Mouse (Mus musculus): ENCODE measurements around the gene Gsto1. TPM values are rescaled to one million over a fixed set of nuclear protein-coding genes. Genes with fewer than 3 reads are reported as not detected.

Gsto1 gene
- polyA plus RNA-seq, 1 experiment from 2014 or later, result 588 TPM

- 84% methylated on average over 3 of the region's 3 CpGs for WGBS
- ATAC-seq, result no peak
- Histone ChIP-seq H3K27ac (ENCODE audit: low read length) (no peak overlapping the region), H3K4me2 (ENCODE audit: low read depth, low read length) (no peak overlapping the region), H3K27me3 (replicated peaks; ENCODE audit: control insufficient read depth, insufficient read depth, low read length) (no peaks in the 10 kb centered on the region), H3K4me3 (ENCODE audit: low read length) (no peak overlapping the region), H3K4me1 (ENCODE audit: control insufficient read depth, insufficient read depth, low read length) (0 out of 2 replicates have a peak, but pooled peaks cover 7% of the 10 kb centered on the region), H3K9ac (ENCODE audit: low read depth, low read length) (no peak overlapping the region), H3K9me3 (ENCODE audit: control insufficient read depth, low read length) (no peaks in the 10 kb centered on the region), H3K36me3 (ENCODE audit: control insufficient read depth, insufficient read depth, low read length) (no peaks in the 10 kb centered on the region)
Measured at GRCm38 (mm10) chr19:47853053-47853452, 1.7 kb upstream of the Gsto1 start.

- peak; percentile 68 for ATAC-seq
- WGBS, result 16% methylated on average over 13 of the region's 13 CpGs
- no peak overlapping the region; the same call in 1 of the 2 replicates for H3K27ac ChIP-seq (ENCODE audit: low read length)
Measured at GRCm38 (mm10) chr19:47853951-47854795, 597 bp upstream of the Gsto1 start.

GRCm38 (mm10) chr19:47857957-47858942 lies 3.5 kb downstream of the Gsto1 start:
- no peak overlapping the region for H3K4me3 ChIP-seq (ENCODE audit: low read length)
- H3K9me3 ChIP-seq (ENCODE audit: control insufficient read depth, low read length), result no peaks in the 10 kb centered on the region
- no peak overlapping the region for H3K4me2 ChIP-seq (ENCODE audit: low read depth, low read length)
- peaks cover 6% of the 10 kb centered on the region; the same call in 1 of the 2 replicates for H3K36me3 ChIP-seq (ENCODE audit: control insufficient read depth, insufficient read depth, low read length)
- no peak overlapping the region for H3K27ac ChIP-seq (ENCODE audit: low read length)
- no peaks in the 10 kb centered on the region for H3K27me3 ChIP-seq (replicated peaks; ENCODE audit: control insufficient read depth, insufficient read depth, low read length)
- H3K4me1 ChIP-seq (ENCODE audit: control insufficient read depth, insufficient read depth, low read length), result 0 out of 2 replicates have a peak, but pooled peaks cover 7% of the 10 kb centered on the region
- ATAC-seq, result no peak
- 79% methylated on average over 18 of the region's 18 CpGs for WGBS
- H3K9ac ChIP-seq (ENCODE audit: low read depth, low read length), result no peak overlapping the region

More at GRCm38 (mm10) chr19:47853951-47854795, 597 bp upstream of the Gsto1 start:
- H3K4me1 ChIP-seq (ENCODE audit: control insufficient read depth, insufficient read depth, low read length), result 0 out of 2 replicates have a peak, but pooled peaks cover 7% of the 10 kb centered on the region
- H3K27me3 ChIP-seq (replicated peaks; ENCODE audit: control insufficient read depth, insufficient read depth, low read length), result no peaks in the 10 kb centered on the region
- peak overlapping the region; percentile 91 for H3K4me2 ChIP-seq (ENCODE audit: low read depth, low read length)
- peak overlapping the region; percentile 89 for H3K9ac ChIP-seq (ENCODE audit: low read depth, low read length)
- peak overlapping the region; percentile 87 for H3K4me3 ChIP-seq (ENCODE audit: low read length)
- no peaks in the 10 kb centered on the region for H3K36me3 ChIP-seq (ENCODE audit: control insufficient read depth, insufficient read depth, low read length)
- H3K9me3 ChIP-seq (ENCODE audit: control insufficient read depth, low read length), result no peaks in the 10 kb centered on the region

DNA sequence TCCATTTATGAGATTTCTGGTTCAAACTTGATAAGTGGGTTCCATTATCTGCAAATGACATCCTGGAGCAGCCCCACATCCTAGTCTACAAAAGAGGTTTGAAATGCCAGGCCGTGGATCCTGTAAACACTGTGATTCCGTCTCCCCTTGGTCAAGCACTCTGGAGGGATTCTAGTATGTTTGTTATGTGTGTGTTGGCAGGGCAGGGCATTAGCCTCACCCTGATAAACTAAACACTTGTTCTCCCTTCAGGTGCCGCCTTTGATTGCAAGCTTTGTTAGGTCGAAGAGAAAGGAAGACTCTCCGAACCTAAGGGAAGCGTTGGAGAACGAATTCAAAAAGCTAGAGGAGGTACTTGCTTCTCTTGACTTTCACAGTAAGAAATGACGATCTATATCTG lies 4.4 kb downstream of the Gsto1 start:
- no peak overlapping the region for H3K27ac ChIP-seq (ENCODE audit: low read length)

DNA sequence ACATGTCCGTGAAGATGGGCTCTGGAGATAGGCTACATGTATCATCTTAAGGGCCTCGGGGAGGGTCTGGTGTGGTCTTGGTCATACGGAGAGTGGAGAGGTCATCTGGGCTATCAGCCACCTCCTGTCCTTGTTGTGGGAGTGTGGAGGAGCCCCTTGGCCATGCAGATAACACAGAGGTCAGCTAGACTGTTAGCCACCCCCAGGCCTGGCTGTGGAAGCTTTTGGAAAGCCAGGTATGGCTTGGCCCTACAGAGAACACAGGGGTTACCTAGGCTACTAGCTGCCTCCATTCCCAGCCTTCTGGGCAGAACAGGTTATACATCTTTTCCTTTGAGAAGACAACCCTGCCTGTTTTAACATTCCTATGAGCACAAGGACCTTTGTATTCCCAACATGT lies 7.8 kb downstream of the Gsto1 start:
- 96% methylated on average over 3 of the region's 3 CpGs for WGBS
- H3K4me1 ChIP-seq (ENCODE audit: control insufficient read depth, insufficient read depth, low read length), result no peaks in the 10 kb centered on the region
- H3K9ac ChIP-seq (ENCODE audit: low read depth, low read length), result no peak overlapping the region
- no peak overlapping the region for H3K27ac ChIP-seq (ENCODE audit: low read length)
- H3K27me3 ChIP-seq (replicated peaks; ENCODE audit: control insufficient read depth, insufficient read depth, low read length), result no peaks in the 10 kb centered on the region
- no peak overlapping the region for H3K4me3 ChIP-seq (ENCODE audit: low read length)
- H3K9me3 ChIP-seq (ENCODE audit: control insufficient read depth, low read length), result no peaks in the 10 kb centered on the region
- no peak for ATAC-seq
- peaks cover 12% of the 10 kb centered on the region; the same call in 1 of the 2 replicates for H3K36me3 ChIP-seq (ENCODE audit: control insufficient read depth, insufficient read depth, low read length)
- no peak overlapping the region for H3K4me2 ChIP-seq (ENCODE audit: low read depth, low read length)

More for the DNA sequence above, 4.4 kb downstream of the Gsto1 start:
- Histone ChIP-seq H3K9me3 (ENCODE audit: control insufficient read depth, low read length) (no peaks in the 10 kb centered on the region), H3K4me2 (ENCODE audit: low read depth, low read length) (no peak overlapping the region), H3K9ac (ENCODE audit: low read depth, low read length) (no peak overlapping the region), H3K27me3 (replicated peaks; ENCODE audit: control insufficient read depth, insufficient read depth, low read length) (no peaks in the 10 kb centered on the region), H3K4me3 (ENCODE audit: low read length) (no peak overlapping the region), H3K36me3 (ENCODE audit: control insufficient read depth, insufficient read depth, low read length) (peaks cover 8% of the 10 kb centered on the region; the same call in 1 of the 2 replicates), H3K4me1 (ENCODE audit: control insufficient read depth, insufficient read depth, low read length) (0 out of 2 replicates have a peak, but pooled peaks cover 3% of the 10 kb centered on the region)
- 76% methylated on average over 8 of the region's 8 CpGs for WGBS
- ATAC-seq, result no peak

GRCm38 (mm10) chr19:47864051-47864450 lies 9.3 kb downstream of the Gsto1 start:
- Histone ChIP-seq H3K27me3 (replicated peaks; ENCODE audit: control insufficient read depth, insufficient read depth, low read length) (no peaks in the 10 kb centered on the region), H3K4me1 (ENCODE audit: control insufficient read depth, insufficient read depth, low read length) (no peaks in the 10 kb centered on the region), H3K9ac (ENCODE audit: low read depth, low read length) (no peak overlapping the region), H3K4me2 (ENCODE audit: low read depth, low read length) (no peak overlapping the region), H3K4me3 (ENCODE audit: low read length) (no peak overlapping the region), H3K27ac (ENCODE audit: low read length) (no peak overlapping the region), H3K9me3 (ENCODE audit: control insufficient read depth, low read length) (no peaks in the 10 kb centered on the region), H3K36me3 (ENCODE audit: control insufficient read depth, insufficient read depth, low read length) (peaks cover 12% of the 10 kb centered on the region; the same call in 1 of the 2 replicates)
- ATAC-seq, result no peak
- 98% methylated on average over 9 of the region's 9 CpGs for WGBS

- H3K4me2 ChIP-seq (ENCODE audit: low read depth, low read length), result peak overlapping the region; percentile 92
- H3K27ac ChIP-seq (ENCODE audit: low read length), result no peak overlapping the region
- no peaks in the 10 kb centered on the region for H3K27me3 ChIP-seq (replicated peaks; ENCODE audit: control insufficient read depth, insufficient read depth, low read length)
- peaks cover 12% of the 10 kb centered on the region; the same call in 1 of the 2 replicates for H3K36me3 ChIP-seq (ENCODE audit: control insufficient read depth, insufficient read depth, low read length)
- H3K9me3 ChIP-seq (ENCODE audit: control insufficient read depth, low read length), result no peaks in the 10 kb centered on the region
- H3K4me1 ChIP-seq (ENCODE audit: control insufficient read depth, insufficient read depth, low read length), result no peaks in the 10 kb centered on the region
- peak overlapping the region; percentile 67 for H3K4me3 ChIP-seq (ENCODE audit: low read length)
- ATAC-seq, result no peak
- 82% methylated on average over 7 of the region's 7 CpGs for WGBS
- no peak overlapping the region for H3K9ac ChIP-seq (ENCODE audit: low read depth, low read length)
Measured at GRCm38 (mm10) chr19:47864721-47865120, 10.0 kb downstream of the Gsto1 start.

DNA sequence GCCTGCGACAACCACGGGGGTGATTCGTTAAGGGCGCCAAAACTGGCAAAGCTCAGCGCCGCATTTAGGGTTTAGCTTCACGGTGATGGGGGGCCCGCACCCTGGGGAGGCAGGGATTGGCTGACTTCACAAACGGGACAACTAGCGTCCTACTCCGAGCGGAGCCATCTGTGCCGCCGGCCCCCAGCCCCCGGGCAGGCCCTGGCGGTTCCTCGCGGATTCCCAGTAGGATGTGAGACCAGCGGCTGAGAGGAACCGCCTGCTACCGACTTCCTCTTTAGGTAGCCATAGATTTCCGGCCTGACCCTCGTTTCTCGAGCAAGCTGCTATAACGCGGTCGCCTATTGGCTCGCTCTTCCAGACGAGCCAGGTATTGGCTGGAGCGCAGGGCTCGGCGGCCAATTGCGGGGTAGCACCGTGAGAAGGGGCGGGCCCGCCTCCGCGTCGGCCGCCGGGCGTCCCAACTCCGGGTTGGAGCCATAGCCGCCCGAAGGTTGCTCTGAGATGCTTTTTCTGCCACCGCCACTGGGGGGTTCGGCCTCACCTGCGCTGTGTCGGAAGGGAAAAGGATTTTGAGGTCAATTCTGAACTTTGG lies 10.7 kb downstream of the Gsto1 start, which contains the start of gene Gsto2:
Gene Gsto2, plus strand, starts transcription at position 182 of the 595 bp plus-strand sequence.
- H3K9ac ChIP-seq (ENCODE audit: low read depth, low read length), result peak within 1 kb of the TSS; percentile 92
- peaks cover 12% of the 10 kb centered on the region; the same call in 1 of the 2 replicates for H3K36me3 ChIP-seq (ENCODE audit: control insufficient read depth, insufficient read depth, low read length)
- peak within 1 kb of the TSS; percentile 92 for H3K4me2 ChIP-seq (ENCODE audit: low read depth, low read length)
- peak within 1 kb of the TSS; percentile 89 for H3K27ac ChIP-seq (ENCODE audit: low read length)
- H3K4me1 ChIP-seq (ENCODE audit: control insufficient read depth, insufficient read depth, low read length), result no peaks in the 10 kb centered on the region
- peak; percentile 100 for ATAC-seq
- H3K4me3 ChIP-seq (ENCODE audit: low read length), result peak within 1 kb of the TSS; percentile 67
- under 1% methylated on average over 49 of the region's 49 CpGs for WGBS
- H3K9me3 ChIP-seq (ENCODE audit: control insufficient read depth, low read length), result no peaks in the 10 kb centered on the region
- H3K27me3 ChIP-seq (replicated peaks; ENCODE audit: control insufficient read depth, insufficient read depth, low read length), result no peaks in the 10 kb centered on the region
